Mouse (Mus musculus) adrenal gland, adult 8-10 months (tissue): ENCODE measurements around the gene Tmem163. TPM values are rescaled to one million over a fixed set of nuclear protein-coding genes. Genes with fewer than 3 reads are reported as not detected.
A peak's percentile ranks its signal among the peaks of the same experiment; 100 is the strongest.

Experiments used
- DNase-seq: peaks from one replicate; pipeline ENCODE4 v3.0.0; 2022
- total RNA-seq, 4 experiments: library from RNA; stranded (reverse); gene quantifications; 2 replicates each; pipeline ENCODE4 v1.2.4; 2022

The Tmem163 gene
- total RNA-seq, 4 experiments from 2014 or later = 1.6 TPM; not detected in 2

DNA sequence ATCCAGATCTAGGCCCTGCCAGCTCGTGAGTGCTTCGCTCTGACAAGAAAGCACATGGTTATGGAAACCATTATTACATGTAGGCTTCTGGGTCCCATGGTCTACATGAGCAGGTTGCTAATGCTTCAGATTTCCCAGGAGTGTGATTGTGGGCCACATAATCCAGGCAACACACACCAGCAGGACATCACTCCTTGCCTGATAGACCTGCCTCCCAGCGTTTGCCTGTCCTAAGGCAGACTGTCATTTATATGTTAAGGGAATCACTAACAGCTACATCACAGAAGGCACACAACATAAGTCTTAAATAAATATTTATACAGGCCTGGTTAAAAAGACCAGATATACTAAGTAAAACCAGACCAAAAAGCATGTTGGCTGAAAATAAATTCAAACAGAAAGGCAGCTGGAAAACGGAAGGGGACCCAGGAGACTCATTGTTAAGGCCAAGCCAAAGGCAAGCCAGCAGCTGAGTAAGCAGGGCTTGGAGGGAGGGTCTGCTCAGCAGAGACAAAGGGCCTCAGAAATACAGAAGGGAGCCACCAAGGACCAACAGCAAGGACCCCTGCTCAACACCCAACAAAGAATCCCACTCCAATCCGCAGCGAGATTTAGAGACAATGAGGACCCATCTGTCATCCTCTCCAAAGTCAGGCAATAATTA is 123.4 kb downstream of the Tmem163 start:
- DNase-seq = no peak

GRCm38 (mm10) chr1:127548078-127548477 is 131.3 kb downstream of the Tmem163 start:
- DNase-seq = no peak

DNA sequence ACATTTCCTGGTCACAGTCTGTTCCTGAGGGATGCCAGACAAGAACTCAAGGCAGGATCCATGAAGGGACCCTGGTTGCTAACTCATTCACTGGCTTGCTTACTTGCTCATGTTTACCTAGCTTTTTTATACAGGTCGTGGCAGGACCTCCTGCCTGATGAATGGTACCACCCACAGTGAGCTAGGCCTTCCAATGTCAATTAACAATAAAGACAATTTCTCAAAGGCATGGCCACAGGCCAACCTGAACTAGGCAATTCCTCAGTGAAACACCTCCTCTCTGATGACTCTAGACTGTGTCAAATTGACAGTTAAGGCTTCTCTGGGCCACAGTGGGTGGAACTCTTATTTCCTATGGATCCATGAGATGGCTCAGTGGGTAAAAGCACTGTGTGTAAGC is 136.6 kb downstream of the Tmem163 start:
- no peak for DNase-seq

- DNase-seq = no peak
Observed at GRCm38 (mm10) chr1:127541931-127542330, 137.4 kb downstream of the Tmem163 start.

GRCm38 (mm10) chr1:127541522-127541921 is 137.8 kb downstream of the Tmem163 start:
- DNase-seq = no peak

DNA sequence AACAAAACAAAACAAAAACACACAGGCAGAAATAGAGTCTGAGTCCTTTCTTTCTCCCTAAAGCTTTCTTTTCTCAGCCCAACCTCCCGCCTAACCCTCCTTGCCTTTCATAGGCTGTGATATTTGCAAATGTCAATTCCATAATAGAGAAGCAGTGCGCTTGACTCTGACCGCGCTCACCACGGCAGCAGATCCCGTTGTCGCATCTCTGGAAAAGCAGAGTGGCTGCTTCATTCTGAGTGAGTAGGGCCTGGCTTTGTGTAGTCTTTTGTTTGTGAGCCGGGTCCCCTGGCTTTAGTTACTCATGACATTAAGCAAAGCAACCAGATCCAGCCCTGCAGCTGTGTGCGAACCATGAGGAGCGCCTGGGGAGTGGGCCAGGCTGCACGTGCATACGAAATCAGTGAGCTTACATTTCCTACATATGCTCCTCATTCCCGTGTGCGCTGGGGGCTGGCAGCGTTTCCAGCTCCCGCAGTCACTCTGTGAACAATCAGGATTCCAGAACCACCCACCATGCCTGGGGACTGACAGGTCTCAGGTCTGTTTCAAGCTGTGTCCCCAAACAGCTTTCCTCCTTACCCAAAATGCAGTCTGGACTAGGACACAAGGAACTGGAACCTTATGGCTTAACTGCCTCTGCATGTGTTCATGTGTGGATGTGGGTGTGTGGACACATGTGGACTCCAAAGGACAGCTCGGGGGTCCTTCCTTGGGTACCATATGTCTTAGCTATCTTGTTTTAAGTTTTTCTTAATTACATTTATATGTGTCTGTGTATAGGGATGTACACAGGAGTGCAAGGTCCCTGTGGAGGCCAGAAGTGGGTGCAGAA is 141.9 kb downstream of the Tmem163 start:
- no peak for DNase-seq

GRCm38 (mm10) chr1:127536448-127536847 is 142.9 kb downstream of the Tmem163 start:
- DNase-seq = no peak

DNA sequence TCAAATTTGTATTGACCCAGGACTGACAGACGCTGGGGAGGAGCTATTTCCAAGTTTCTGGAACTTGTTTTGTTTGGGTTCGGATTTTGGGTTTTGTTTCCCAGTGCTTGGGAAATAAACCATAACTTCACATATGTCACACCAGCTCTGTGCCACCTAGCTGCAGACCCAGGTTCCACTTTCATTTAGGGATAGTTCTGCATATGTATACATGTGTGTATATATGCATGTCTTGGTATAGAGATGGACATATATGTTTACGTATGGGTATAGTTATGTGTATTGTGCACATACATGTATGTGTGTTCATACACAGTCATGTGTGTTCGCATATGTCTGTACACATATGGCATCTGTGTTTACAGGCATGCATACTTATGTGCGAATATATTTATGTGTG is 147.6 kb downstream of the Tmem163 start:
- DNase-seq = no peak

- DNase-seq = no peak
Observed at GRCm38 (mm10) chr1:127530849-127531580, 148.3 kb downstream of the Tmem163 start.

DNA sequence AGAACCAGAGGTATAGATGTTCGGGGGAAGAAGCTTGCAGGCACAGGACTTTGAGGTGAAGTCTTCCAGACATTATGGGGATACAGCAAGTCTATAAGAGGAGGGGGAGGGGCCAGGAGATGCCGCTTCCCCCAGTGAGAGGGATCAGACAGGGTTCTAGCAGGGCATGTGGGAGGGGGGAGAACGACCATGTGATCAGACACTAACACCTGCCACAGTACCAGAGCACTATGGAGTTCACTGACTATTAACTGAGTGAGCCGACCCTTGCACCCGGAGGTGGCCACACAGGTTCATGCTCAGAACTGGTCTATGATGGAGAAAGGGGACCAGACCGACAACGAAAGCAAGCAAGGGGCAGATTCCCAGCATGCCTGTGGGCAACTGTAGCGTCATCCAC is 156.0 kb downstream of the Tmem163 start:
- no peak for DNase-seq

DNA sequence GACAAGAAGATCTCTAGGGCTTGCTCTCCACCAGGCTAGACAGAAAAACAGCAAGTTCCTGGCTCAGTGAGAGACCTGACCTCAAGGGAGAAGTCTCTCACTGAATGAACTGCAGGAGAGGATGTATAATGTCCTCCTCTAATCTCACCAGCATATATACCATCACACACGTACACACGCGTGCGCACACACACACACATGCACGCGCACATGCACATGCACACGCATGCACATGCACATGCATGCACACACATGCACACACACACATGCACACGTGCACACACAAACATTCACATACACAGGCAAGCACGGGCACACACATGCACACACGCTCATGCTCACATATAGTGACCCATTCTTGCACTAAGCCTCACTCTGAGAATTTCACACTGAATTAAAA is 164.5 kb downstream of the Tmem163 start:
- DNase-seq = no peak

- DNase-seq = no peak
Observed at GRCm38 (mm10) chr1:127514479-127514878, 164.9 kb downstream of the Tmem163 start.

GRCm38 (mm10) chr1:127513664-127514063 is 165.7 kb downstream of the Tmem163 start:
- no peak for DNase-seq

DNA sequence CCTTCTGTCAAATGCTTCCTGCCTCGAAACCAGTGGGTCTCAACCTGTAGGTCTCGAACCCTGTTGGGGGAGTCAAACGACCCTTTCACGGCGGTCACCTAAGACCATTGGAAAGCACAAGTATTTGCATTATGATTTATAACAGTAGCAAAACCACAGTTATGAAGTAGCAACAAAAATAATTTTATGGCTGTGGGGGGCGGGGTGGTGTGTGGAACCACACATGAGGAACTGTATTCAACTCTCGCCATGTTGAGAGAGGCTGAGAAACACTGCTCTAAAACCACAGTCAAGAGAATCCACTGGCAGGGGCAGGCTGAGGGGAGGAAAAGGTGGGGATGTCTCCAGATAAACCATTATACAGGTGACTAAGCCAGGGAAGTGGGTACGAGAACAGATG is 166.2 kb downstream of the Tmem163 start:
- DNase-seq = no peak

- DNase-seq = no peak
Observed at GRCm38 (mm10) chr1:127512709-127513108, 166.6 kb downstream of the Tmem163 start.

- DNase-seq = no peak
Observed at GRCm38 (mm10) chr1:127511362-127511761, 168.0 kb downstream of the Tmem163 start.

- DNase-seq = no peak
Observed at GRCm38 (mm10) chr1:127508921-127509320, 170.4 kb downstream of the Tmem163 start.

DNA sequence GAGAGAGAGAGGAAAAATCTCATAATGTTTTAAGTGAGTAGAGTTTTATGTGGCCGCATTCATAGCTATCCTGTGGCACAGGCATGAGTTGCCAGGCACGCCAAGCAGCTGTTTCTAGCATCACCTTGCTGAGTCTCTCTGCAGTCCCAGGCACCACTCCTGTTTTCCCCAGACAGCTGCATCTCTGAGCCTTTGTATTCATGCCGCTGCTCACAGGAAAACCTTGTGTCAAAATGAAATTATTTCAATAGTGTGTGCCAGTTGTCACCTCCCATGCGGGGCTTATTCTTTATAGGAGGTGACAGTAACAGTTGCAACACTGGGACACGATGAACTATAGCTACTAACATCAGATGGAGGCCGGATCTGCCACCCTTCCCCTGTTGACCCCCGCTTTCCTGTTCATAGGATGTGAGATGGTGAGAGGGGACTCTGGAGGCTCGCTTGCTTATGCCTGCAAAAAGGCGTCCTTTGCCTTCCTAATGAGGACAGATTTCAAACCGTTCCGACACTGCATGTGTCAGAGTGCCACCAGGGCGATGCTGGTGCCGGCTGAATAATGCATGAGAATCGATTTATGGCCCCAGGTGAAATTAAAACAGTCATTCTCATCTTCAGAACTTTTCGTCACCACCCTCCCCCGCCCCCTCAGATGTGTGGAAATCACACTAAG is 171.1 kb downstream of the Tmem163 start:
- no peak for DNase-seq

GRCm38 (mm10) chr1:127507042-127507650 is 172.2 kb downstream of the Tmem163 start:
- no peak for DNase-seq

DNA sequence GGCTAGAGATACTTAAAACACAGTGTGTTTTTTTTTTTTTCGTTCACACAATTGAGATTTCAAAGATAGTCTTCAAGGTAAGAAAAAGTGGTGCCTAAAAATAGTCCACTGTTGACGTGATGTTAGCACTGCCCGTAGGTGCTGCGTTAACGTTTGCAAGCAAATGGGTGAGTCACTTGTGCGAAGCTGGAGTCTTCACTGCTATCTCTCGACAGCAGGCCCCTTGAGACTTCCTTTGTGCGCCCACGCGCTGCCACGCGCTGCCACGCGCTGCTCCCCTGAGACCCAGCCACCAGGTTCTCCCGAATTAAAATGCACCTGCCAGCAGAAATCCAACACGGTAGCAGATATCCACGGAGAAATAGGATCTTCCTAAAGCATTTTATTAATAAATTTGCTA is 178.6 kb downstream of the Tmem163 start:
- DNase-seq = no peak

DNA sequence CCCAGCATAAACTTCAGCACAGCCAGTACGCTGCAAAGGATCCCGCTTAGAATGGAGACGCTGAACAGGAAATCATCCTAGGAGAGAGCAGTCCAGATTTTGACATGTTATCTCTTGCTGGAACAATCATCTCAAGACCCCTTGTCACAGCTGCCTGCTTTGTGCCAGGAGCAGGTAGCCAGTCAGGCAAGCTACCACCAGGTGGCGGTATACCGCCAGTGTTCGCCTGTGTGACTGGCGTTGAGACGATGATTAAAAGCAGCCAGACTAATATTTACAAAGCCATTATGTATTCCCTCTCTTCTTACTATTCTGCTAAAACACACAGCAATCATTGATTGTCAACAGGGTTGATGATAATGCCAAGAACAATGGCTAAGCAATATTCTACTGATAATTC is 179.1 kb downstream of the Tmem163 start:
- DNase-seq = peak; percentile 21

DNA sequence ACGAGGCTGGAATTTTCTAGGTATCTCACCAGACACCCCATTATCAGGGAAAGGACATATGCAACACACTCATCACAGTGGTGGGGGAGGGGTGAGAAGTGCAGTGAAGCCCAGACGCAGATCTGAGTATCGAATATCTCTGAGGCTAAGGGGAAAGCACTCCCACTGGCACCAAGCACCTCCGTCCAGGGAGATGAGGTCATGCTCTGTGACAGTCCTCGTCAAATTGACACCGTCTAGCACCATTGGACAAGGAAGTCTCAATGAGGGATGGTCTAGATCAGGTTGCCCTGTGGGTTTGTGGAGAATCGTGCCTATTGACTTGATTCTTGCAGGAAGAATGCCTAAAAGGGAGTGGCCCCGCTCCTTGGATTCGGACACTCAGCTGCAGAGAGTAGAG is 180.6 kb downstream of the Tmem163 start:
- DNase-seq = no peak
